10 mouse cellular contexts compared by ENCODE assay signal in the genomic region with DNA sequence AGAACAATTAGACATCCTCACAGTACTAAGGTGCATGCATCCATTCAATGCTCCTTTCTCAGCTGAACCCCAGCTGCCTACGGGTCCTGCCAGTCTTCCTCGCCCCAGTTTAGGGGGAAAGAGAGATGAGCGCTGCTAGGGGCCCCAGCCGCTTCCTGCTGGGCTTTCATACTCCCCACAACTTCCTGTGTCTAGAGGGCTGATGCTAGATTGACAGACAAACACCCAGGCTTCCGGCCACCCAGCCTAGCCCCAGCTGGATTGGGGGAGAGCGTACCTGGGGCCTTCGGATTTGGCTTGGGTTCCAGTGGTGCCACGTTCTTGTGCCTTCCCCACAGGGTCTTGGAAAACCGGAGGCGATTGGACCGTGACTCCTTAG. TPM values are rescaled to one million over a fixed set of nuclear protein-coding genes. Genes with fewer than 3 reads are reported as not detected.
DNase-seq lines count a peak whose midpoint lies in the region; TF ChIP-seq lines count a peak whose summit lies in the region.
"Had no signal": no experiment of that assay in that cellular context is flagged by ENCODE, and none has a peak within 500 bp of the region (broad histone marks: within the 10 kb centered on the region; RNA-seq: fewer than 3 reads in every experiment).

No protein-coding gene starts in this region.

- H3K36me3 ChIP-seq in testis, adult 2 months (ENCODE audit: control insufficient read depth, insufficient read depth, low read length), result no peaks in the 10 kb centered on the region
- H3K36me3 ChIP-seq: limb, embryonic 13.5 days had no signal

- H3K4me3 ChIP-seq in testis, adult 2 months (ENCODE audit: control insufficient read depth, low read depth, low read length), result peak overlapping the region; percentile 1; the same call in 1 of the 2 replicates
- peak overlapping the region; percentile 15; the same call in 1 of the 2 replicates for H3K4me3 ChIP-seq in olfactory bulb, adult 2 months (ENCODE audit: insufficient read depth, low read depth, low read length)
- H3K4me3 ChIP-seq: forebrain, embryonic 13.5 days; limb, embryonic 13.5 days had no signal

- TF ChIP-seq CTCF in testis, adult 2 months (IDR thresholded peaks at IDR 0.05; ENCODE audit: control insufficient read depth, insufficient read depth, insufficient replicate concordance, low read depth, low read length), result no peak
- no peak for TF ChIP-seq CTCF in olfactory bulb, adult 2 months (IDR thresholded peaks at IDR 0.05; ENCODE audit: insufficient read depth, low read depth, low read length)

- H3K27me3 ChIP-seq in testis, adult 2 months (ENCODE audit: control insufficient read depth, insufficient read depth, low read length), result no peaks in the 10 kb centered on the region

- no peak for DNase-seq in testis, postnatal 14 days (ENCODE audit: low spot score)
- DNase-seq in liver, result peak; percentile 44
- no peak for DNase-seq in urinary bladder, postnatal 36 days (ENCODE audit: low spot score in 2 of 2)
- DNase-seq in cerebellum, adult 11 months, result no peak
- DNase-seq in gastrocnemius, postnatal 14 days, result no peak
- DNase-seq in yolk sac, embryonic 10.5 days (ENCODE audit: low spot score), result no peak

- peaks cover 4% of the 10 kb centered on the region; the same call in 1 of the 2 replicates for H3K4me1 ChIP-seq in testis, adult 2 months (ENCODE audit: control insufficient read depth, insufficient read depth, low read length)
- no peaks in the 10 kb centered on the region for H3K4me1 ChIP-seq in olfactory bulb, adult 2 months (ENCODE audit: control insufficient read depth, insufficient read depth, low read length)
- H3K4me1 ChIP-seq: forebrain, embryonic 13.5 days; limb, embryonic 13.5 days had no signal

- no peak for TF ChIP-seq POLR2A in testis, adult 2 months (IDR thresholded peaks at IDR 0.05; ENCODE audit: control insufficient read depth, low read depth, low read length)
- TF ChIP-seq POLR2A in olfactory bulb, adult 2 months (IDR thresholded peaks at IDR 0.05; ENCODE audit: insufficient read depth, low read depth, low read length), result no peak

- intact Hi-C loops in gastrocnemius, postnatal 14 days (cut with DNase I; ENCODE audit: low total_unique reads), result no loop called here

- 79% methylated on average over 11 of the region's 11 CpGs for WGBS in olfactory bulb, adult 2 months

- H3K27ac ChIP-seq in testis, adult 2 months (ENCODE audit: control insufficient read depth, insufficient read depth, low read depth, low read length), result no peak overlapping the region
- H3K27ac ChIP-seq in olfactory bulb, adult 2 months (ENCODE audit: insufficient read depth, low read depth, low read length), result 0 out of 2 replicates have a peak overlapping the region, but pooled peaks have one; percentile 21
- H3K27ac ChIP-seq: forebrain, embryonic 13.5 days; limb, embryonic 13.5 days had no signal

RNA-seq across cellular contexts. Expression of a gene that starts 0.6 kb away (rescaled TPM):
- polyA plus RNA-seq in testis, adult 2 months (2012; rRNA removed), result 3.7 and 5.3 TPM in 2 replicates
- polyA plus RNA-seq in olfactory bulb, adult 2 months (2012; ENCODE audit: insufficient read depth, insufficient read length, low replicate concordance, missing spikeins), result 242 TPM in 1 of 2 replicates, not detected in the other
- total RNA-seq in gastrocnemius, postnatal 14 days (2021), result under 1 TPM in 1 of 2 experiments, not detected in 1; 0.14 TPM

RNA-seq across cellular contexts. Expression of a gene that starts 13.5 kb away (rescaled TPM):
- 25.2 and 26.3 TPM in 2 replicates for polyA plus RNA-seq in testis, adult 2 months (2012; rRNA removed)
- not detected in 2 replicates for polyA plus RNA-seq in olfactory bulb, adult 2 months (2012; ENCODE audit: insufficient read depth, insufficient read length, low replicate concordance, missing spikeins)
- 10 to 100 TPM; 14.3 to 15.3 TPM for total RNA-seq in gastrocnemius, postnatal 14 days (2021)

RNA-seq across cellular contexts. Expression of a gene that starts 21.2 kb away (rescaled TPM):
- 2.0 and 2.4 TPM in 2 replicates for polyA plus RNA-seq in testis, adult 2 months (2012; rRNA removed)
- polyA plus RNA-seq in olfactory bulb, adult 2 months (2012; ENCODE audit: insufficient read depth, insufficient read length, low replicate concordance, missing spikeins), result not detected in 2 replicates
- not detected for total RNA-seq in gastrocnemius, postnatal 14 days (2021)
- polyA plus RNA-seq: forebrain, embryonic 13.5 days had no signal

RNA-seq across cellular contexts. Expression of a gene that starts 49.8 kb away (rescaled TPM):
- polyA plus RNA-seq in testis, adult 2 months (2012; rRNA removed), result 67.7 and 68.8 TPM in 2 replicates
- polyA plus RNA-seq in olfactory bulb, adult 2 months (2012; ENCODE audit: insufficient read depth, insufficient read length, low replicate concordance, missing spikeins), result not detected in 2 replicates
- under 1 TPM in 1 of 2 experiments, not detected in 1; 0.82 TPM for total RNA-seq in gastrocnemius, postnatal 14 days (2021)

RNA-seq across cellular contexts. Expression of a gene that starts 52.4 kb away (rescaled TPM):
- 107 and 129 TPM in 2 replicates for polyA plus RNA-seq in testis, adult 2 months (2012; rRNA removed)
- polyA plus RNA-seq in olfactory bulb, adult 2 months (2012; ENCODE audit: insufficient read depth, insufficient read length, low replicate concordance, missing spikeins), result not detected in 2 replicates
- 10 to 100 TPM; 20.8 to 28.0 TPM for total RNA-seq in gastrocnemius, postnatal 14 days (2021)
